Mouse (Mus musculus) ES-E14 (cell line): Measurements from ENCODE around the gene Sgsh.

Experiments
- CHD2 ChIP-seq: IDR thresholded peaks from 2 replicates; pipeline ENCODE4 v1.6.1; 2014; ENCODE audit warnings: mild to moderate bottlenecking, low read depth, low read length, inconsistent platforms
- ZNF384 ChIP-seq: IDR thresholded peaks from 2 replicates; pipeline ENCODE4 v1.6.1; 2012; ENCODE audit warnings: low read depth, low read length, inconsistent platforms

DNA sequence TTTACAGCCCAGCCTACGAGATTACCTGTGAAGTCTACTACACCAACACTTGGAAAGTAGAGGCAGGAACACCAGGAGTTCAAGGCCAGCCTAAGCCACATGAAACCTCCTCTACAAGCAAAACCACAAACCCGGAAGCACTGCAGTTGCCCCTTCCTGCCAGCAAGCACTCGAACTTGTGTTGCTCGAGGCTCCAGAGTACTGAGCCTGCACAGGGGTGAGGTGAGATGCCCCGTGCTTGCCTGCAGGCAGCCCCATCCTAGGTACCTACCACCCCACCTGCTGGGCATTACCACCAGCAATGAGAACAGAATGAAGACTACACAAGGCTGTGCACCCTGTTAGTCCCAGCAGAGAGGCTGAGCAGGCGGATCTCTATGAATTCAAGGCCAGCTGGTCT, 57.3 kb downstream of the Sgsh start:
- TF ChIP-seq ZNF384 (no peak), CHD2 (no peak)
